Mouse (Mus musculus): ENCODE results near the gene Neurl1a.

GRCm38 (mm10) chr19:47137771-47138421, 40.7 kb upstream of the Neurl1a start, which contains the start of gene Calhm2:
- TF ChIP-seq CTCF (IDR thresholded peaks at IDR 0.05; ENCODE audit: low read depth) (no peak), EP300 (IDR thresholded peaks at IDR 0.05; ENCODE audit: low read depth) (no peak)
